Mouse (Mus musculus): ENCODE measurements around the gene Tnr. TPM values are rescaled to one million over a fixed set of nuclear protein-coding genes. Genes with fewer than 3 reads are reported as not detected.

Gene Tnr
- polyA plus RNA-seq, 1 experiment from 2014 or later: 0.47 TPM

- TF ChIP-seq CTCF (IDR thresholded peaks at IDR 0.05; ENCODE audit: low read depth): no peak
- Histone ChIP-seq H3K9ac (ENCODE audit: low read depth, low read length) (no peak overlapping the region), H3K9me3 (ENCODE audit: control insufficient read depth) (no peaks in the 10 kb centered on the region), H3K4me2 (replicated peaks; ENCODE audit: low read depth) (no peak overlapping the region), H3K4me1 (replicated peaks; ENCODE audit: control insufficient read depth, insufficient read depth, low read length) (no peaks in the 10 kb centered on the region), H3K36me3 (ENCODE audit: control insufficient read depth, insufficient read depth) (no peaks in the 10 kb centered on the region), H3K27me3 (replicated peaks; ENCODE audit: control insufficient read depth, insufficient read depth, low read length) (no peaks in the 10 kb centered on the region), H3K27ac (ENCODE audit: low read depth, low read length) (no peak overlapping the region), H3K4me3 (ENCODE audit: low read depth, low read length) (no peak overlapping the region)
- ATAC-seq: no peak
- 72% methylated on average over 3 of the region's 3 CpGs for WGBS
Measured at GRCm38 (mm10) chr1:159861782-159862474, 338.4 kb downstream of the Tnr start.

GRCm38 (mm10) chr1:159865696-159866095, 342.1 kb downstream of the Tnr start:
- no peak overlapping the region for H3K27ac ChIP-seq (ENCODE audit: low read depth, low read length)
- no peak overlapping the region for H3K4me3 ChIP-seq (ENCODE audit: low read depth, low read length)
- no peak overlapping the region for H3K9ac ChIP-seq (ENCODE audit: low read depth, low read length)
- H3K27me3 ChIP-seq (replicated peaks; ENCODE audit: control insufficient read depth, insufficient read depth, low read length): no peaks in the 10 kb centered on the region
- no peaks in the 10 kb centered on the region for H3K9me3 ChIP-seq (ENCODE audit: control insufficient read depth)
- no peak for TF ChIP-seq CTCF (IDR thresholded peaks at IDR 0.05; ENCODE audit: low read depth)
- H3K4me2 ChIP-seq (replicated peaks; ENCODE audit: low read depth): no peak overlapping the region
- WGBS: 76% methylated on average over 1 of the region's 1 CpGs
- H3K4me1 ChIP-seq (replicated peaks; ENCODE audit: control insufficient read depth, insufficient read depth, low read length): no peaks in the 10 kb centered on the region
- no peak for ATAC-seq
- H3K36me3 ChIP-seq (ENCODE audit: control insufficient read depth, insufficient read depth): no peaks in the 10 kb centered on the region

GRCm38 (mm10) chr1:159869619-159870441, 346.3 kb downstream of the Tnr start:
- Histone ChIP-seq H3K27ac (ENCODE audit: low read depth, low read length) (no peak overlapping the region), H3K4me2 (replicated peaks; ENCODE audit: low read depth) (no peak overlapping the region), H3K4me3 (ENCODE audit: low read depth, low read length) (no peak overlapping the region), H3K27me3 (replicated peaks; ENCODE audit: control insufficient read depth, insufficient read depth, low read length) (no peaks in the 10 kb centered on the region), H3K9ac (ENCODE audit: low read depth, low read length) (no peak overlapping the region), H3K36me3 (ENCODE audit: control insufficient read depth, insufficient read depth) (no peaks in the 10 kb centered on the region), H3K4me1 (replicated peaks; ENCODE audit: control insufficient read depth, insufficient read depth, low read length) (no peaks in the 10 kb centered on the region), H3K9me3 (ENCODE audit: control insufficient read depth) (no peaks in the 10 kb centered on the region)
- 76% methylated on average over 6 of the region's 6 CpGs for WGBS
- ATAC-seq: no peak
- TF ChIP-seq CTCF (IDR thresholded peaks at IDR 0.05; ENCODE audit: low read depth): no peak

GRCm38 (mm10) chr1:159872866-159873265, 349.3 kb downstream of the Tnr start:
- Histone ChIP-seq H3K36me3 (ENCODE audit: control insufficient read depth, insufficient read depth) (no peaks in the 10 kb centered on the region), H3K4me3 (ENCODE audit: low read depth, low read length) (no peak overlapping the region), H3K9ac (ENCODE audit: low read depth, low read length) (no peak overlapping the region), H3K4me2 (replicated peaks; ENCODE audit: low read depth) (no peak overlapping the region), H3K9me3 (ENCODE audit: control insufficient read depth) (no peaks in the 10 kb centered on the region), H3K27ac (ENCODE audit: low read depth, low read length) (no peak overlapping the region), H3K4me1 (replicated peaks; ENCODE audit: control insufficient read depth, insufficient read depth, low read length) (no peaks in the 10 kb centered on the region), H3K27me3 (replicated peaks; ENCODE audit: control insufficient read depth, insufficient read depth, low read length) (no peaks in the 10 kb centered on the region)
- WGBS: 84% methylated on average over 3 of the region's 3 CpGs
- no peak for TF ChIP-seq CTCF (IDR thresholded peaks at IDR 0.05; ENCODE audit: low read depth)
- ATAC-seq: no peak

- ATAC-seq: no peak
- Histone ChIP-seq H3K27ac (ENCODE audit: low read depth, low read length) (no peak overlapping the region), H3K9ac (ENCODE audit: low read depth, low read length) (no peak overlapping the region), H3K4me1 (replicated peaks; ENCODE audit: control insufficient read depth, insufficient read depth, low read length) (no peaks in the 10 kb centered on the region), H3K4me3 (ENCODE audit: low read depth, low read length) (no peak overlapping the region), H3K27me3 (replicated peaks; ENCODE audit: control insufficient read depth, insufficient read depth, low read length) (no peaks in the 10 kb centered on the region), H3K36me3 (ENCODE audit: control insufficient read depth, insufficient read depth) (no peaks in the 10 kb centered on the region), H3K4me2 (replicated peaks; ENCODE audit: low read depth) (no peak overlapping the region), H3K9me3 (ENCODE audit: control insufficient read depth) (no peaks in the 10 kb centered on the region)
- peak; percentile 42 for TF ChIP-seq CTCF (IDR thresholded peaks at IDR 0.05; ENCODE audit: low read depth)
- 48% methylated on average over 3 of the region's 3 CpGs for WGBS
Measured at GRCm38 (mm10) chr1:159878681-159879080, 355.1 kb downstream of the Tnr start.

GRCm38 (mm10) chr1:159879866-159880265, 356.3 kb downstream of the Tnr start:
- no peak for TF ChIP-seq CTCF (IDR thresholded peaks at IDR 0.05; ENCODE audit: low read depth)
- no peak for ATAC-seq
- no peak overlapping the region for H3K27ac ChIP-seq (ENCODE audit: low read depth, low read length)
- 78% methylated on average over 4 of the region's 4 CpGs for WGBS
- H3K4me2 ChIP-seq (replicated peaks; ENCODE audit: low read depth): no peak overlapping the region
- H3K4me1 ChIP-seq (replicated peaks; ENCODE audit: control insufficient read depth, insufficient read depth, low read length): no peaks in the 10 kb centered on the region
- no peaks in the 10 kb centered on the region for H3K9me3 ChIP-seq (ENCODE audit: control insufficient read depth)
- no peaks in the 10 kb centered on the region for H3K27me3 ChIP-seq (replicated peaks; ENCODE audit: control insufficient read depth, insufficient read depth, low read length)
- H3K36me3 ChIP-seq (ENCODE audit: control insufficient read depth, insufficient read depth): no peaks in the 10 kb centered on the region
- H3K9ac ChIP-seq (ENCODE audit: low read depth, low read length): no peak overlapping the region
- H3K4me3 ChIP-seq (ENCODE audit: low read depth, low read length): no peak overlapping the region

Measured in intestine, postnatal 0 days (tissue).